Mouse (Mus musculus) thymus, adult 2 months (tissue): ENCODE results near the gene Hist3h2ba. TPM values are rescaled to one million over a fixed set of nuclear protein-coding genes. Genes with fewer than 3 reads are reported as not detected.

Experiments used
- DNase-seq: peaks from one replicate; pipeline ENCODE4 v3.0.0; 2021
- H3K27ac ChIP-seq: fragments of 200-500 bp; 2 replicates; pipeline ENCODE4 v1.5.1; 2012; ENCODE audit warnings: low read length, control low read depth; ENCODE audit not compliant: control insufficient read depth, insufficient read depth
- H3K27me3 ChIP-seq: fragments of 200-500 bp; 2 replicates; pipeline ENCODE4 v1.6.1; 2012; ENCODE audit warnings: mild to moderate bottlenecking, low read length, moderate library complexity, mixed read lengths; ENCODE audit not compliant: control insufficient read depth, insufficient read depth
- H3K36me3 ChIP-seq: fragments of 200-500 bp; 2 replicates; pipeline ENCODE4 v1.6.1; 2012; ENCODE audit warnings: mild to moderate bottlenecking, low read length, moderate library complexity; ENCODE audit not compliant: control insufficient read depth, insufficient read depth
- H3K4me1 ChIP-seq: fragments of 200-500 bp; replicated peaks from 2 replicates; pipeline ENCODE4 v1.6.1; 2012; ENCODE audit warnings: low read length; ENCODE audit not compliant: control insufficient read depth, insufficient read depth
- H3K4me3 ChIP-seq: fragments of 200-500 bp; 2 replicates; pipeline ENCODE4 v1.5.1; 2012; ENCODE audit warnings: mild to moderate bottlenecking, low read length, control low read depth, moderate library complexity; ENCODE audit not compliant: control insufficient read depth, insufficient read depth
- CTCF ChIP-seq: fragments of 200-500 bp; IDR thresholded peaks from 2 replicates; pipeline ENCODE4 v1.5.1; 2012; ENCODE audit warnings: mild to moderate bottlenecking, control low read depth, low read length, moderate library complexity, borderline replicate concordance; ENCODE audit not compliant: control insufficient read depth, poor library complexity, insufficient read depth; ENCODE audit errors: extremely low read depth
- POLR2A ChIP-seq: fragments of 200-500 bp; IDR thresholded peaks from 2 replicates; pipeline ENCODE4 v1.6.1; 2012; ENCODE audit warnings: mild to moderate bottlenecking, low read length, control low read depth, moderate library complexity; ENCODE audit not compliant: control insufficient read depth, poor library complexity, insufficient read depth; ENCODE audit errors: extremely low read depth
- WGBS: fragments of 180-500 bp; shearing (Covaris S2); methylation state at CpG from one replicate; pipeline ENCODE4 v1.1.7; 2018; 5-methylcytosine and 5-hydroxymethylcytosine counted together
- polyA plus RNA-seq: library from polyadenylated mRNA; depleted of rRNA; stranded (reverse); fragments of >200 nt; gene quantifications from 2 replicates; pipeline ENCODE4 v1.2.3, GENCODE M21; 2012; rRNA removed

Gene Hist3h2ba
- polyA plus RNA-seq, 1 experiment = 47.2 TPM

- TF ChIP-seq CTCF = no peak
- TF ChIP-seq POLR2A = no peak
- Histone ChIP-seq H3K27me3 (no peaks in the 10 kb centered on the region), H3K4me3 (no peak overlapping the region), H3K4me1 (peaks cover 21% of the 10 kb centered on the region), H3K36me3 (peaks cover 7% of the 10 kb centered on the region), H3K27ac (no peak overlapping the region)
- DNase-seq = no peak
- WGBS = 74% methylated on average over 9 of the region's 9 CpGs
Observed at GRCm38 (mm10) chr11:58995061-58995806, 46.5 kb downstream of the Hist3h2ba start.

- Histone ChIP-seq H3K27ac (no peak overlapping the region), H3K36me3 (peaks cover under 1% of the 10 kb centered on the region; the same call in 1 of the 2 replicates), H3K4me1 (peaks cover 21% of the 10 kb centered on the region), H3K27me3 (no peaks in the 10 kb centered on the region), H3K4me3 (no peak overlapping the region)
- 2% methylated on average over 12 of the region's 12 CpGs for WGBS
- TF ChIP-seq CTCF (peak; percentile 55; the same call in 1 of the 2 replicates), POLR2A (0 out of 2 replicates have a peak, but pooled peaks have one; percentile 22)
- peak; percentile 81 for DNase-seq
Observed at GRCm38 (mm10) chr11:58995807-58996370, 47.2 kb downstream of the Hist3h2ba start.

GRCm38 (mm10) chr11:58997541-58997940, 48.8 kb downstream of the Hist3h2ba start:
- WGBS = 88% methylated on average over 5 of the region's 5 CpGs
- DNase-seq = no peak
- H3K27ac ChIP-seq = no peak overlapping the region
- peaks cover 21% of the 10 kb centered on the region for H3K4me1 ChIP-seq
- no peak for TF ChIP-seq POLR2A
- no peak for TF ChIP-seq CTCF
- no peak overlapping the region for H3K4me3 ChIP-seq
- H3K36me3 ChIP-seq = no peaks in the 10 kb centered on the region
- H3K27me3 ChIP-seq = no peaks in the 10 kb centered on the region

Other genes starting within 250 kb of the Hist3h2ba start
- not detected in 2 replicates for gene Olfr319, start 249.8 kb upstream of the Hist3h2ba start, polyA plus RNA-seq
- not detected in 2 replicates for gene Olfr318, start 224.9 kb upstream of the Hist3h2ba start, polyA plus RNA-seq
- not detected in 2 replicates for gene Olfr317, start 209.7 kb upstream of the Hist3h2ba start, polyA plus RNA-seq
- gene Olfr316, start 196.2 kb upstream of the Hist3h2ba start, polyA plus RNA-seq = 0.19 TPM in 1 of 2 replicates, not detected in the other
- gene Olfr315, start 175.7 kb upstream of the Hist3h2ba start, polyA plus RNA-seq = 1.4 and 1.5 TPM in 2 replicates
- 0.08 TPM in 1 of 2 replicates, not detected in the other for gene Olfr314, start 166.0 kb upstream of the Hist3h2ba start, polyA plus RNA-seq
- gene Fam183b, start 147.0 kb upstream of the Hist3h2ba start, polyA plus RNA-seq = 0.59 and 0.82 TPM in 2 replicates
- gene Olfr313, start 133.9 kb upstream of the Hist3h2ba start, polyA plus RNA-seq = not detected in 2 replicates
- gene Olfr312, start 119.7 kb upstream of the Hist3h2ba start, polyA plus RNA-seq = not detected in 2 replicates
- gene Olfr311, start 109.7 kb upstream of the Hist3h2ba start, polyA plus RNA-seq = not detected in 2 replicates
- 17.4 and 18.9 TPM in 2 replicates for gene Gm12258, start 101.8 kb upstream of the Hist3h2ba start, polyA plus RNA-seq
- 10.4 and 15.4 TPM in 2 replicates for gene 2810021J22Rik, start 81.7 kb upstream of the Hist3h2ba start, polyA plus RNA-seq
- gene Zfp39, start 44.7 kb upstream of the Hist3h2ba start, polyA plus RNA-seq = 2.7 and 3.9 TPM in 2 replicates
- gene Btnl10, start 31.0 kb upstream of the Hist3h2ba start, polyA plus RNA-seq = 0.11 TPM in 2 replicates
- gene Rnf187, start 10.0 kb upstream of the Hist3h2ba start, polyA plus RNA-seq = 335 and 488 TPM in 2 replicates
- 45.9 and 51.0 TPM in 2 replicates for gene Hist3h2a, start 5.8 kb downstream of the Hist3h2ba start, polyA plus RNA-seq
- 0.31 and 0.47 TPM in 2 replicates for gene Trim17, start 5.8 kb downstream of the Hist3h2ba start, polyA plus RNA-seq
- gene Trim11, start 29.2 kb downstream of the Hist3h2ba start, polyA plus RNA-seq = 114 and 119 TPM in 2 replicates
- 2.4 and 14.5 TPM in 2 replicates for gene Obscn, start 187.5 kb downstream of the Hist3h2ba start, polyA plus RNA-seq
- gene Iba57, start 214.8 kb downstream of the Hist3h2ba start, polyA plus RNA-seq = 7.2 and 8.9 TPM in 2 replicates
- 0.23 and 0.66 TPM in 2 replicates for gene Gjc2, start 234.3 kb downstream of the Hist3h2ba start, polyA plus RNA-seq
- 56.8 and 79.8 TPM in 2 replicates for gene Guk1, start 243.3 kb downstream of the Hist3h2ba start, polyA plus RNA-seq